Mouse (Mus musculus) spleen, adult 18-20 months (tissue): ENCODE data around the gene Upk3a.
"Not testable (repeated sequence)": the region's sequence is repeated elsewhere in the genome, so short reads cannot be mapped to it uniquely, and the experiment has no call there.

Experiments used
- DNase-seq, 2 experiments: peaks; one replicate each; pipeline ENCODE4 v3.0.0; 2022; ENCODE audit warnings: mixed read lengths in 2 of 2

The Upk3a gene

GRCm38 (mm10) chr15:85000984-85001982 is 15.7 kb upstream of the Upk3a start:
- peak; percentile 67 to 85 for DNase-seq

DNA sequence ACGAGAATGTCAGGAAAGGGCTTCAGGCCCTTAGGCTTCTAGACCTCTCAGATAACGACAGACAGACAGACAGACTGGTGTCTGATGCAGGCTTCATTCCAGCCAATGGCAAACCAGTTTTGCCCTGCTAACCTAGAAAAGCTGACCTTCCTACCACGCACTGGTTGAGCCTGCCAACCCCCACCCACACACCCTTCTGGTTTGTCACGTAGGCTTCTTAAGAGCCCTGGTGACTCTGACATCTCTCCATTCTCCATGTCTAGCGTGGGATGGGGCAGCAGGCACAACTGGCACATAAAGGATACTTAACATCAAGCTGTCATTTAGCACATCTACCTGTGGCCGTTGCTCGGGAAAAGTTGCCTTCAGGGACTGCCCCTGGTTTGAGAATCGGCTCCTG is 7.3 kb upstream of the Upk3a start:
- DNase-seq = no peak

GRCm38 (mm10) chr15:85011895-85012661 is 4.9 kb upstream of the Upk3a start:
- no peak for DNase-seq

DNA sequence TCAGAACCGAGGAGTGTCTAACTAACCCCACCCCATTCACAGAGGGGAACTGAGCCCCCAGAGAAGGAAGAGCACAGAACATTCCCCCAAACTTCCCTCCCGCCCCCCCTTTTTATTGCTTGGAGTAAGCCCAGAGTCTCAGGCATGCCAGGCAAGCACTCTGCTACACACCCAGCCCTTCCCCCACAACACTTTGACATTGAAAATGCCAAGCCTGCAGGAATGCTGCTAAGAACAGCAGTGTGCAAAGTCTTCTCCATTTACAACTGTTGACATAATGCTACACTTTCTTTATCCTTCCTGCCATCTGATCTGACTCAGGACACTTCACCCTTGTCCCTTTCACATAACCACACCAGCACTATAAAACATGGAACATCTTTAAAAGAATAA is 4.3 kb upstream of the Upk3a start:
- DNase-seq = no peak

DNA sequence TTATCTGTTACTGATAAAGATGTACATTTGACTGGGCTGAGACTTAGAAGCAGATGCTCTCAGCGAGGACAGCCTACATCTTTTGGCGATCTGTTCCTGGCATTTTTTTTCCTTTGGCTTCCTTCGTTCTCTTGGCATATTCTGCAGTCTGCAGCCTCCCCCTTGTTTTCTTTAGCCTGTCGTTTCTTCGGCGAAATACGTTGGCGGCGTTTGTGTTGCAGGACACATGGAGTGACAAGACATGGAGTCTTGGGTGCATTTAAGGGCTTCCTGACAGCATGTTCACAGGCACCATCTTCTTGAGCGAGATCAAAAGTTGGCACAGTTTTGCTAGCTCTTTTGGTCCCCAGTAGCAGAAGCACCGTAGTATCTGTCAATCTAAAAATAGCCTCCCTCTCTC is 1.2 kb upstream of the Upk3a start:
- DNase-seq = no peak

GRCm38 (mm10) chr15:85022211-85022610 is 5.3 kb downstream of the Upk3a start:
- DNase-seq = no peak

DNA sequence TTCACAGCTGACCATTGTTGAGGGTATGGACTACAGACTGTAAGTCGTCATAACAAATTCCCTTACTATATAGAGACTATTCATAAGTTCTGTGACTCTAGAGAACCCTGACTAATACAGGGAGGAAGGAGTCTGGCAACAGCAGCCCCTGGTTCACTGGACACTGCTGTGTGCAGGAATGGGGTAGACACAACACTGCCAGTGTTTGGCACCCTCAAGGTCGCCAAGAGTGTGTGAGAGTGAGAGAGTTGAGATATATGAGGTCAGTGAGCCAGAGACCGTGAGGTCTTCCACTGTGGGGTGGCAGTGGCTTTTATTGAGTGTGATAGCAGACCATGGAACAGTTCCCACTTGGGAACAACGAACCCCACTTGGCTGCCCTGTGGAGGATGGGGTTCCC is 9.3 kb downstream of the Upk3a start:
- DNase-seq = no peak

- no peak for DNase-seq
Measured at GRCm38 (mm10) chr15:85027740-85028139, 10.8 kb downstream of the Upk3a start.

- DNase-seq = not testable (repeated sequence)
Measured at GRCm38 (mm10) chr15:85028648-85029047, 11.7 kb downstream of the Upk3a start, which contains the start of gene Fam118a. Gene Fam118a (plus strand): TSS chr15:85028948.

- not testable (repeated sequence) for DNase-seq
Measured at GRCm38 (mm10) chr15:85030643-85031042, 13.7 kb downstream of the Upk3a start.

DNA sequence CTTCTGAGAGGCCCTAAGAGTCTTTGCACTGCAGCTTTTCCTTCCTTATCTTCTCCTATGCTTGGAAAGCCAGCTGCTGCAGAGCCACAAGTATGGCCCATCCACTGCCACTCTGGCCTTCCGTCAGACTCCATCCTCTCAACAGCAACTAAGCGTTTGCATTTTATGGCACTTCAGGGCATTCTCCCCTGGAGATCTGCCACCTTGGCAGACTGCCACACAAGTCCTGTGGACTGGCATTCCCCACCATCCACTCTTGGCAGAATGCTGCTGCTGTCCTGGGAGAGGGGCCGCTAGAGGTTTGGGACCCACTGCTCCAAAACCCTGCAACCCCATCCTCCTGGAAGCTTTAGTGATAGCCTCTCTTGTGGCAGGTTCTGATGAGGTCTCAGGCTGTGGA is 14.9 kb downstream of the Upk3a start:
- no peak for DNase-seq

- DNase-seq = not testable (repeated sequence)
Measured at GRCm38 (mm10) chr15:85033916-85034315, 17.0 kb downstream of the Upk3a start.

DNA sequence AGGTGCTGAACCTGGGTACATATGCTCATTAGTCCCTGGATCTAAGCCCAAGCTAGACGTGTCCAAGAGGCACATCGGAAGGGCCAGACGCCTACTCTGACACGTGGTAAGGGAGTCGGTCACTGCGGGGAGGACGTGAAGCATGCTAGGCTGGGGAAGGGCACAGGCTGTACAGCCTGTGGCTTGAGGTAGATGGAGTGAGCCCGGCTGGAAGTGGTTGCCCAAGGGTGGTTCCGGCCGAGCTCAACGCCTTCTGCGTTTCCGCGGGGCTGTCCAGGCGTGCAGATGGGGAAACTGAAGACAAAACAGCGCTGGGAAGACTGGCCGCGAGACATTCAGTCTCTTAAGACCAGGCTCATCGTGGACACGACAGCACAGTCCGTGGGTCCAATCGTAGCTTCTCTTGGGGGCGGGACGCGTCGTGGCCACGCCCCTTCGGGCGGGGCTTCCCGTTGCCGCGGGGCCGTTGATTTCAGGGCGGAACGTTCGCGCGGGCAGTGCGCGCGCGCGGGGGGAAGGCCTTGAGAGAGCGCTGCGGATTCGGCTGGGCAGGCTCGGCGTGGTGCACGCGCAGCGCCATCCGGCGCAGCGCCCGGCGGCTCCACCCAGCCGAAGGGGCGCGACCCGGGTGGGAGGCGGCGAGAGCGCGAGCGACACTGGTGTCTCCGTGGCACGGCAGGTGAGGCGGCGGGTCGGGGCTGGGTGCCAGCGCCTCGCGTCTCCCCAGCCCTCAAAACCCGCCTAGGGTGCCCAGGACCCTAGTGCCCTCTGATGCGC is 19.8 kb downstream of the Upk3a start:
- peak; percentile 96 to 99 for DNase-seq

- DNase-seq = no peak
Measured at GRCm38 (mm10) chr15:85037343-85037690, 20.4 kb downstream of the Upk3a start.

GRCm38 (mm10) chr15:85041546-85042225 is 24.7 kb downstream of the Upk3a start:
- DNase-seq = no peak

GRCm38 (mm10) chr15:85042361-85042954 is 25.5 kb downstream of the Upk3a start:
- DNase-seq = peak; percentile 33 to 54

DNA sequence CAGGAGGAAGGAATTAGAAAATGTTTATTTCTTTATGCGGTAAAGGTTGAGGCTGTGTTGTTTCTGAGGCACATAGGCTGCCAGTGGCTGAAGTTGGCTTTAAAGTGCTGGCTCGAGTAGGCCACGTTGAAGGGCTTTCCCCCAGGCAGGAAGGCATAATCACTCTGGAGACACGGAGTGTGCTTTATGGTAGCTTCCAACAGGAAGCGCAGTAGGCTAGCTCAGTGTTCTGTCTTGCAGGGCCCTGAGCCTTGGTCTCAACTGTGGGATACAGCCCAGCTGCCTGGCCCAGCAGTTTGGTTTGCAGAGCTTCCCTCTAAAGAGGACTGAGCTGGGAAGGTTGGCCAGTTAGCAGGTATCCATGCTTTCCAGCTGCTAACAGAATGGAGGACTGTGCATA is 26.2 kb downstream of the Upk3a start:
- DNase-seq = no peak

DNA sequence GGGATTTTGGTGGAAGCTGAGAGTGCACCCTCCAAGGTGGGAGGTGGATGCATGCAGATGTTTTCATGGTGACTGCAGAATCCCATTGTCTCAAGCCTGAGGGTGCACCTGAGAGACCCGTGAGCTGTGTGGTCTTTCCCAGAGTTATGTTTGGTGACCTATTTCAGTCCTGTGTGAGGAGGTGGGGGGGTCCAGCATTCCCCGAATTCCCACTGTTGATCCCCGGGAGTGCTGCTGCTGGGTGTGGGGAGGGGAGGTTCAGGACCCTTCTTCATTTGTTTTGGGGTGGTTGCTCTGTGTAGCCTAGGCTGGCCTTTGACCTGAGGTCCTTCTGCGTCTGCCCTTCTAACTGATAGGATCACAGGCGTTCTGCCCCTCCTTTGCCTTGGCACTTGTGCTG is 26.8 kb downstream of the Upk3a start:
- DNase-seq = no peak

DNA sequence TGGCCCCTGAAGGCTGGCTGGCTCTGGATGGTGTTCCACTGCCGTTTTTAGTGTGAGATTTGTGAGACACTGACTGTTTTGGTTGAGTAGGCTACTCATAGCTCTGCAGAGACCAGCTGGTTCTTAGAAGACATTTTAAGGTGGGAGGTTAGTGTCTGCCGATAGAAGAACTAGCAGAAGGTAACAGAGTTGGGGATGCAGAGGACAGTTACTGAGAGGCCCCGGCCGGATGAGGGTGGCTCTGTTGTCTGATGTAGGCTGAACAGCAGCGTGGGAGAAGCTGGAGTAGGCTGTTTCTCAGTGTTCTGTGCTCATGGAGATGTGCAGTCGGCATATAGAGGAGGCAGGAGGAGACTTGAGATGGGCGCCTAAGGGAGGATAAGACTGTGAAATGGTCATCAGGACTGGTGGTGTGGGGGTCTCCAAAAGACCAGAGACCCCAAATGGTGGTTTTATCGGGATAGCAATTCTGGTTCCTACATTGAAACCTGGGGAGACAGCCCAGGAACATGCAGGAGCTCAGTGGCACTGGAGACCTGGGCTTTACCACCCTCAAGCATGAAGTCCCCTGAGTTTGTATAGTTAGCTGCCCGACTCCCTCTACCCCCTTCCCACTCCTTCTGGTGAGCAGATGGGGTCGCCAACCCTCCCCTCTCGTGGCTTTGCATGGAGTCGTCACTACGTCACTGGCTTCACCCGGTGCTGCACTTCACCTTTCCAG is 29.4 kb downstream of the Upk3a start:
- no peak for DNase-seq

DNA sequence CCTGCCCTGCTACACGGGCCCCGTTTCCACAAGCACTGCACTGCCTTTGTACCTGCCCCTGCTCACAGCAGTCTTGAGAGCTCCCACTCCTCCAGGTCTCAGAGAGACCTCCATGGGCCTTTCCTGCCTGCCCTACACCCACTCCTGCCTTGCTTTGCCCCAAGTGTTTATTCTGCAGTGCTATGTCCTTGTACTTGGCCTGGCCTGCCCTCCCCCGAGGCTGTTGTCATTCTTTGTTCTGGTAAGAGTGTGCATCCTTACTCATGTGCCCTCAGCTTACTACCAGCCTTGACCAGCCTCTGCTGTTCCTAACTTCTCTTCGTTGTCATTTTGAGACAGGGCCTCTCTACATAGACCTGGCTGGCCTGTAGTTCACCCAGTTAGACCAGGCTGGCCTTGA is 30.9 kb downstream of the Upk3a start:
- no peak for DNase-seq

DNA sequence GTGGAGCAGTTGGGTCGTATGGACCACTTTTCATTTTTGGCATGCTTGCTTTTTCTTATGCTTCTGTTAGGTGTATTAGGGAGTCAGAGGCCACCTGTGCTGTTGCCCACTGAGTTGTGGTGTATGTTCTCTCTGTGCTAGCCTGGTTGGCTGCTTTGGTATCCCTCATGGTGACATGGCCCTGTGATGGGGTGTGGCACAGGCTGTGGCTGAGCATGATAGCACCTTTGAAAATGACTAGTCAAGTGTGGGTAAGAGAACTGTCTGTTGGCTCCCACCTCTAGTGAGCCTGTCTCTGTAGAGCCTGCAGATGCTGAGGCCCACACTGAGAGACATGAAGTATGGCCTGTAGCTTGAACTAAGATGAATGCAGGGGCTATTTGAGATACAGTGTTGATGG is 32.8 kb downstream of the Upk3a start:
- no peak for DNase-seq
